Mouse (Mus musculus): Measurements from ENCODE around the gene Cds1.

The Cds1 gene

DNA sequence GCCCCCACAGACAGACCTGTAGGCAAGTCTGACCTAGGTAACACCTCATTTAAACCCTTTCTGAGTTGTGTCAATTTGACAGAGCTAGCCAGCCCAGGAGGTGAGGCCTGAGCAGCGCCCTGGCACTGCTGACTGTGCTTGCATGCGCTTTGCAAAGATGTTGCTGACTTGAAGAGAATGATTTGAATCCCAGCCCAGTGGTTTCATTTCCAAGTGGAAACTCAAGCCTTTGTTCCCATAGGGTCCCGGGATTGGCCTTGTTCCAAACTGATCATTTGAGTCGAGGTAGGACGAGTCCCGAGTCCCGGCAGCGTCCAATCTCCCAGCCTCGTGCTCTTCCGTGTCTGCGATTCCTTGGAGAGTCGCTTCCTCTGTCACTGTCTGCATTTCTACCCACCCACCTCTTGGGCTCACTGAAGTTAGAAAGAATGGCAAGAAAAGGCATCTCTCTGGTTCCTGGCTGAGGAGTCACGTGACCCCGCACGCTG lies 14.5 kb downstream of the Cds1 start:
- DNase-seq = no peak

DNA sequence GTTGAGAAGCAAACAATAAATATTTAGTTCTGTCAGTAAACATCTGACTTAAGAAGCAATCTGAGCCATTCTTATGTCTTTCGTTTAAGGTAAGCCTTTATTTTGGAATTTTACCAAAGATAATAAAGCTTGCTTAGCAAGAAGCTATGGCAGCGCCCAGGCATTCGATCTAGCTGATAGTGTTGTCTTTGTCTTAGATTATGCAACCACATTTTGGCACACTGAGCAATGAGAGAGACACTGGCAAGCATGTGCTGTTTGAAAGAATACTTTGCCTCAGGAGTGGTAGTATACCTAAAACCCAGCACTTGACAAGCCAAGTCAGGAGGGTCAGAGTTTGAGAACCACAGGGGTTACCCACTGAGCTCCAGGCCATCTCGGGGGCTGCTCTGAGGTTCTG lies 16.0 kb downstream of the Cds1 start:
- DNase-seq = no peak

DNA sequence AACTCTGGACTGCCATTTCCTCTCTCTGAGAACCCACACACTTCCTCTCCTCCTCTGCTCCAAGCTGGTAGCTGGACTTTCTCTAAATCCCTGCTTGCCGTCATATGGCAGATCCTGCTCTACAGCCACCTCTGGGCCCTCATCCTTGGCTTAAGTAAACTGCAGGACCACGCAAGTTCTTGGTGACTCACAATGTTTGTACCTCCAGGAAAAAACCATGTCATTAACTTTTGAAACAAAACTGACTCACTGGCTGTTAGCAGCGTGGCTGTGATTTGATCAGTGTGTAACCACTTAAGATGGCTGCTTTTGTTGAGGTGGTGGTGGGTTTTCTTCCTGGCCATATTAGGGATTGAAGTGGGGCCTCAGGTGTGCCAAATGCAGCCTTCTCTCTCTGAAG lies 19.4 kb downstream of the Cds1 start:
- no peak for DNase-seq

GRCm38 (mm10) chr5:101784787-101785186 lies 19.9 kb downstream of the Cds1 start:
- DNase-seq = no peak

DNA sequence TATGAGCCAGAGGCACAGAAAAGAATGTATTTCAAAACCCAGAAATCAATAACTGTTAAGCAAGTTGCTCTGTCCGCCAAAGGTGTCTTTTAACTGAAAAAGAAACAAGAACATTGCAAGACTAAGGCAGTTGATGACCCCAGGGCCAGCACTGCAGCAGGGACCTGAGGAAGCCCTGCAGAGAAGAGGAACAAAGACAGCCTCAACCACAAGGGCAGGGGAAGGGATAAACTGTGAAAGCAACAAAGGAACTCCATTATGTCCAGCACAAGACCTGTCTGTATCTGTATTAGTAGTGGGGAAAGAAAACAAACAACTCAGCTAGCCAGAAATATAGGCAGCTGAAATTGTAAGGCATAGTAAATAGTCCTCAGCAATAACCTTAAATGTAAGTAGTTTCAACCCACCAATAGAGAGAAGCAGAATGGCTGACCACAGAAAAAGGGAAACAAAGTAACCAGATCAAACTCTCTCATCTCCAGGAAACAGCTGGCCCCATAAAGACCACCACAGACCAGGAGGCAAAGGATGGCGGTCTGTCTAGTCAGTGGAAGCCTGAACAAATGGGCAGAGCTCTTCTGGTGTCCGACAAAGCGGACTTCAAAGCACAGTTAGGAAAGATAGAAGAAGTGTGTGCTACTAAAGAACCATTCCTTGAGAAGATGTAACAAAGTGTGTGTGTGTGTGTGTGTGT lies 21.1 kb downstream of the Cds1 start:
- no peak for DNase-seq

DNA sequence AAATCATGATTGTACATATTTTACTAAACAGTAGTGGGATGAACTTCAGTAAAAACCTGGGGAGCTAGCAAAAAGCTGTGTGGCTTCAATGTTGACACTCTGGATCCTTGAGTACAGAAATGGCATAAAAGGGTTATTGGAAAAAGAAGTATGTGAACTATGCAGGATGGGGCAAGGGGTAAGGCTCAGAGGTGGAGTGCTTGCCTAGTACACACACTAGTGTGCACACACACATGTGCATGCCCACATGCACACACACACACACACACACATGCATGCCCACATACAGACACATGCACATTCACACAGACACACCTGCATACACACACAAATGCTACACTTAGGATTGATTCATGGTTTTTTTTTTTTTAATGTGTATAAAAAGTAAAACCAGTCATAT lies 24.8 kb downstream of the Cds1 start:
- no peak for DNase-seq

DNA sequence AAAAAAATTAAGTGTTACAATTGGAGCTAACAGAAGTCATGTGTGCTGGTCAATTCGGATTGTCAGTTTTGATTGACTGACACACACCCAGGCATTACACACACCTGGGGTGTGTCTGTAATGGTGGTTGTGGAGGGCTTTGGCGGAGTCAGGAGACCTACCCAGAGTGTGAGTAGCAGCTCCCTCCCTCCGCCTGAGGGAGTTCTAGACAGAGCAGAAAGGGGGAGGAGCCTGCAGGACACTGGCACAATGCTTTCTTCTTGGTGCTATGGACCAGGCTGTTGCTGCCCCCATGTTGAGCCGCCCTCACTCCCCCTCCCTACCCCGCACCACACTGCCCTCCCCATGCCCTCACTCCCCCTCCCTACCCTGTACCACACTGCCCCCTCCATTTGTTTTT lies 25.6 kb downstream of the Cds1 start:
- no peak for DNase-seq

GRCm38 (mm10) chr5:101792665-101793064 lies 27.7 kb downstream of the Cds1 start:
- DNase-seq = no peak

DNA sequence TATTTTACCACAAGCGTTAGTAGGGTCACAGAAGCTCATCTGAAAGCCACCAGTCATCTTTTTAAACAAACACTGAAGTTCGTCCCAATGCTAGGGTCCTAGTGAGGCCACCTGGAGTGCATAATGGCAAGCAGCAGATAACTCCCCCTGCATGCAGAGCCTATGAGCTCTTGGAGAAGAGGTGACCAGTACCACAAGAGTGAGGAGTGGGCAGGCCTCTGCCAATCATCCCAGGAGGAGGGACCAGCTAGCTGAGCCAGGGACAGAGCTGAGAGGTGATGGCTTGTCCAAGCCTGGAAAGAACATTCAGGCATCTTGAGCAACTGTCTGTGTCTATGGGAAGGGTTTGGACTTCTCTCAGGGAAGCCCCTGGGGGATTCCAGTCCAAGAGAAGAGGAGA lies 37.0 kb downstream of the Cds1 start:
- no peak for DNase-seq

DNA sequence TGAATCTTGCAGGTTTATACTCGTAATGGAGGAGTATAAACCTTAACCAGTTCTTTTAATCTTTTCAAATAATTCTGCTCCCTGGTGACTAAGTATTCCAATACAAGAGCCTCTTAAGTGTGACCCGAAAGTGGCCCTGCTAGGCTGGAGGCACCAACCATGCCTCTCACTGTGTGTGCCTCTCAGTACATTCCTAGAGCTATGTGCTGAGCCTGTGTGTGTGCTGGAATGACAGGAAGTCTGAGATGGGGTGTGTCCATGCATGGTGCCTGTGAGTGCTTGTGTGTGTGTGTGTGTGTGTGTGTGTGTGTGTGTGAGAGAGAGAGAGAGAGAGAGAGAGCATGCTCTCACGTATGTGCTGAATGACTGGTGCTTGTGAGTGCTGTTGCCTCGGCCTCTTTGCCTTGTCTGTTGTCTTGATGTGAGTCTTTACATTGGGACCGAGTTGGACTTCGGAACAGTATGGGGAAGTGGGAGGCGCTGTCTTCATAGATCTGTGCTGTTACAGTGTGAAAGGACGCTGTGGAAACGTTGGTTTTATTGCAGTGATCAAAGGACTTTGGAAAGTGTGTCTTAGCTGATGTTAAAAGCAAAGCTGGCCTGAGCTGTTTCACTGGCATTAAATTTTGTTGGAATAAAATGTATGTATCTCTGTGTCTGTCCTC lies 37.6 kb downstream of the Cds1 start:
- DNase-seq = no peak

GRCm38 (mm10) chr5:101811296-101812169 lies 46.6 kb downstream of the Cds1 start:
- no peak for DNase-seq

DNA sequence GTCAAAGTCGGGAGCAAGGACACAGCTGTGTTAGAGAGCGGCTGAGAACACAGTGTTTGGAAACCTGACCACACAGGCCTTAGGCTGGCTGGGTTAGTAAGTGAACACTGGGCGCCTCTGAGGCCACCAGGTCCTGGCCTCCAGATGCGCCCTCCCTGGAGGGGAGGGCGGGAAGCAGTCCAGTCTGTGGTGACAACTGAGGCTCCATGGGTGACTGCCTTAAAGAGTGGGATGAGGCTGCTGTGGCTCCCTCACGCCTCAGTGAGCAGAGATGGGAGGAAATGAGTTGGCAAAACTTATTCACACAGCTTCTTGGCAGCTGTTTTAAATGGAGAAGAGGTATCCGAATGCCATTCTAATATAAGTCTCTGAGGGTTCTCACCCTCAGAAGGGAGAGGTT lies 51.9 kb downstream of the Cds1 start:
- DNase-seq = no peak

DNA sequence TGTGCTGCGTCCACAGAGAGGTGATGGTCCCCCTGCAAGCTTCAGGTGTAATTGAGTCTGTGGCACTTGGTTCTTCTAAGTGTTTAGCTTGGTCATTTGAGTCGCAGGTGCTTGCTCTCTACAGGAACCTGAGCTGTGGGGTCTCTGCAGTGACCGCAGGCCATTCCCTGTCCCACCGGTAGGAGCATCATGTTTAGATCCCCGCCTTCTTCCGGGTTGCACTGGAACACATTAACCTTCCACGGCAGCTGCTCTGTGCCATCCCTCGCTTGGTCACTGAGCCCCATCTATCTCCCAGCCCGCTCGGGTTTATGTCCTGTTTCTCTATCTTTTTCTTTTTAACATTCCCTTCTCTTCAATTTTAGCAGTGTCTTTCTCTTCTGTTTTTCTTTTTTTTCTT lies 54.3 kb downstream of the Cds1 start:
- DNase-seq = no peak

GRCm38 (mm10) chr5:101819844-101820243 lies 54.9 kb downstream of the Cds1 start:
- DNase-seq = no peak

- DNase-seq = no peak
Measured at GRCm38 (mm10) chr5:101821052-101821451, 56.1 kb downstream of the Cds1 start.

DNA sequence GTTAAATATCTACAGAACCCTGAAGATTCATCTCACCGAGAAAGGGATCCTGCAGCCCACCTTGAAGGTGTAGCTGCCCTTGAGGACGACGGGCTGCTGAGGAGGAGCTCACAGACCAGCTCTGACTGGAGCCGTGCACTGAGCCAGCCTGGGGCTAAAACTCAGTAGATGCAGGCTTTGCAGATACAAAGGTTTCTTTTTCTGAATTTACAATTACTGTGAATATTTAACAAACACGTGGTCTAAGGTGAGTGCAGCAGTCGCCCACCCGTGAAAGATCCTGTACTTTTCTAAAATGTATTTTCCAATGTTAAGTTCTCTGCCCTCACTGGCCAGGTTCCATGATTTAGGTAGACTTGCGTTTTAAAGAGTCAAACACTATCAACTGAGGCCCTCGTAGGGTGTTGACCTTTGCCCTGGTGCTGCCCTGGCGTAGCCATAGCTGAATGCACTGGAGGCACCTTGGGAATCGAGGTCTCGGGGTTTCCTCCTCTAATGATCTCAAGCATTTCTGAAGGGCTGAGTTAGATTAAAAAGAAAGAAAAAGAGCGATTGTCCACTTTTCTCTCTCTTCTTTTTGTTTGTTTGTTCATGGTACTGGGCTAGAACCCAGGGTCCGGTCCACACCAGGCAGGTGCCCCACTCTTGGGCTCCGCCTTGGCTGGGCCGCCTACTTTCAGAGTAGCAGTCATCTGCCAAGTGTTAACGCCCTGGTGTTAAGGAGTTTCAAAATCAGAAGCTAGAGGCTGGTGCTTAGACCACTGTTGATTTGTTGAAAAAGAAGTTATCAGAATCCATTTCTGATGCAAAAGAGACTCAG lies 56.8 kb downstream of the Cds1 start:
- no peak for DNase-seq

DNA sequence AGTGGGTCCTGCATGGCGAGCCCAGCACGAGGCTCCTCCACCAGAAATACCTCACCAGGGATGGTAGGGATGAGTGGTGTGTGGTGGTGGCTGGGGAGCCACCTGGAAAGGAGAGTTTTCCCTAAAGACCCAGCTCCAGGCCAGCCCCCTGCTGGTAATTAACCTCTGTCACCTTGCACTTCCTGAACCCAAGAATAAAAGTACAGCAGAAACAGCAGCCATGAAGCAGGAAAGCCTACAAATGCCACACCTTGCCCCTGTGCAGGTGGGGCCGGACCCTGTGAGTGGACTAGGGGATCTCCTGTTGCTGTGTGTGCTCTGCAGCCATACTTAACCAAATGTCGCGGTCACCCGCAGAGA lies 57.4 kb downstream of the Cds1 start:
- no peak for DNase-seq

- no peak for DNase-seq
Measured at GRCm38 (mm10) chr5:101825111-101825911, 60.4 kb downstream of the Cds1 start.

- no peak for DNase-seq
Measured at GRCm38 (mm10) chr5:101826531-101826970, 61.6 kb downstream of the Cds1 start.

DNA sequence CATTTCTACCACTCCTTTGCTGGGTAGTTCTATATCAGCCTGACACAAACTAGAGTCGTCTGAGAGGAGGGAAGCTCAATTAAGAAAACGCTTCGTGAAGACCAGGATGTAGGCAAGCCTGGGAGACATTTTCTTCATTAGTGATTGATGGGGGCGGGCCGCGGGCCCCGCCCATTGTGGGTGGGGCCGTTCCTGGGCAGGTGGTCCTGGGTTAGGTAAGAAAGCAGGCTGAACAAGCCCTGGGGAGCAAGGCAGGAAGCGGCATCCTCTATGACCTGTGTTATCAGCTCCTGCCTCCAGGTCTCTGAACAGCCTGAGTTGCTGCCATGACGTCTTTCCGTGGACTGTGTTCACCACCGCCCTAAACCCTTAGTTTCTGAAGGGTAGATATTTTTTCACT lies 62.5 kb downstream of the Cds1 start:
- no peak for DNase-seq

GRCm38 (mm10) chr5:101828932-101829331 lies 64.0 kb downstream of the Cds1 start:
- no peak for DNase-seq

- DNase-seq = no peak
Measured at GRCm38 (mm10) chr5:101830180-101830579, 65.2 kb downstream of the Cds1 start.

Measured in thymus, postnatal 36 days (tissue).